Mouse (Mus musculus) monocyte, adult 2 months (primary cell): ENCODE data around the gene Kcnc2.
"Not testable (repeated sequence)": the region's sequence is repeated elsewhere in the genome, so short reads cannot be mapped to it uniquely, and the experiment has no call there.

Source experiments
- DNase-seq, 2 experiments: peaks; one replicate each; pipeline ENCODE4 v3.0.0; 2022; ENCODE audit warnings: low spot score in 2 of 2, low read depth in 1 of 2

Gene Kcnc2

DNA sequence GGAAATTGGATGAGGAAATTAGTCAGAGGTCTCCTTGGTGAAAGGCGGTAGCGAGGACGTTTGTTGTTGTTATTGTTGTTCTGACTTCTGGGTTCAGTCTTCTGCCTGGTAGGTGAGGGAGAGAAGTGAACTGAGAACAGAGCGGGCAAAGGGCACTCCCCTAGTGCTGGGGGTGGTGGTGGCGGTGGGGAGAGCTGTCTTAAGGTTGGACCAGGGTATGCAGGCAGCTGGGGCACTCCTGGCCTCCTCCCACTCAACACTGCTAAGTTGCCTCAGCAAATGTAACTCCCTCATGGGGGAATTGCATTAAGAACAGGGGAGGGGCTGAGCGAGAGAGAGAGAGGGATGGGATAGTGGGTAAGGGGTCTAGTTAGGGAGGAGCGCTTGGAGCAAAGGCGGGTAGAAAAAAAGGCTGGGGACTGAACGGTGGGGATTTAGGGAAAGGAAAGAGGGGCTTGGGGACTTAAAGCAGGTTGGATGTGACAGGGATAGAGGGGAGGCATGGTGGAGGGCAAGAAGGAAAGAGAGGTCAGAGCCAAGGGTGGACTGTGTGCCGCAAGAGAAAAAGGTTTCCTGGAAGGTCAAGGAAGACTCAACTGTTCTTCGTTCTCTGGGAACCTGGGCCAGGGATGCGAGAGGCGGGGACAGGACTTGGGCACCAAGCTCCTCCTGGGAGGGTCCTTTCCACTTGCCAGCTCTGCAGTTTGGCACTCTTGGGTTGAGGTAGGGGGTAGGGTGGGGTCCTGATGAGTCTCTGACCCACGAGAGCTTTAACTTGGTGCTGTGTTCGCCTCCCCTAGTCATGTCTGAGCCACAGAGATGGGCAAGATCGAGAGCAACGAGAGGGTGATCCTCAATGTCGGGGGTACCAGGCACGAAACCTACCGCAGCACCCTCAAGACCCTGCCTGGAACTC, at the start of gene Kcnc2:
Gene Kcnc2 (plus strand): TSS at position 235 of the 916 bp plus-strand sequence.
- DNase-seq, result no peak

DNA sequence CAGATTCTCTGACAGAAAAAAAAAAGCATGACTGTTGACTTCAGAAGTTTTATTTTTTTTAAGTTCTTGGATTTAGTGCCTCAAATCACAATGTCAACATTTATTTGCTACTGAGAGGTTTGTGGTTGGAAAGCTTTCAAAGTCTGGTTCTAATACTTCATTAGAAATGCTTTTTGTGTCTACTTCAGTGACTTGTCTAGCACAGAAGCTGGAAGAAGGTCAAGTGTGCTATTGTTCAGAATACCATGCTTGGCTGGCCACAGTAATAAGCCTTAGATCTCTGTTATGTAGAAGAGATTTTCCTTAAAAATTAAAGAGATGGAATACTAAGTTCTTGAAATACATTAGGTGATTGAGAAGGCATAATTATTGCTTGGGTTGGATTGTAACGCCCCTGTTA, 43.8 kb upstream of the Kcnc2 start:
- DNase-seq, result no peak

DNA sequence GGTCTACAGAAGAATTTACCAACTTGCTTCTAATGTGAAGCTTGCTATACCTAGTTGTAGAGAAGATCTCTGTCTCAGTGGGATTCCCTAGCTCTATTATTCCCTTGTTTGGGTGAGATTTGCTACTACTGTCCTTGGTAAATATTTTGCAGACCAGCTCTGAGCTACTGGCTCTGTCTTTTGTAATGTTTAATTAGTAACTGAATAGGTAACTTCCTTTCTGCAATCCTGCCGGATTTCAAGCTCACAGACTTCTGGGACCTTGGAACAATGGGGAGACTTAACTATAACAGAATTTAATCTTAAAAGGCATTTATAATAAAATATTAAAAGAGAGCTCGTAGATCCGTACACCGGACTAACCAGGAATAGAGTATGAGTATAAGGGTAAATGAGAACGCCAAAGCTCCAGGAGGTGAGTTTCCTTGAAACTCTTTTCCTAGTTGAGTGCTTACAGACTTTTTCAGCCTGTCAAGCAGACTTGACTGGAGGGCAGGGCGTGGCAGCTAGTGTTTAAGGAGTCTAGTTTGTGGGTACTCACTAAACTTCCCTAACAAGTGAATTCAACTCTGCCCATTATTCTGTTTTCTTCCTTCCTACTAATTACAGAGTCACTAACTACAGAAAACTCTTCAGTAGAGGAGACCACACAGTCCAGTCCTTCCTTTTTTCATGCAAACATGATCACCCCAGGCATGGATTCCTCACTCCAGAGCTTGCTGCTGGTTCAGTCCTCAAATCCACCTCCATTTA, 41.7 kb upstream of the Kcnc2 start:
- DNase-seq, result not testable (repeated sequence)

DNA sequence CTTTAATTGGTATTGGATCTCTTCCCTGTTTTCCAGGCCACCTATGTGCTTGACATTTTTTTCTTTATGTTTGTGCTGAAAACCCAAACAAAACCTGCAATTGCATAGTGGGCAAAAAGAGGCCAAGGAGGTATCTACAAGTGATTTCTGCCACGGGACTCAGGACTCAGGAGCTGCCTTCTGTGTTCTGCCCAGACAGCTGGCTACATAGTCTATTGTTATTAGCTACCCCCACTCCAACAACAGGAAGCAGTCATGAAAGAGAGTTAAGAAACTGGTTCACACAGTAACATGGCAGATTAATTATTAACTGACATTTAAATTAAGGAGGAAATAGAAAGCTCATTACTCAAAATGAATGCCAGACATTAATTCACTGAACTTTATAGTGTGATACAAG, 38.2 kb upstream of the Kcnc2 start:
- DNase-seq, result not testable (repeated sequence)

DNA sequence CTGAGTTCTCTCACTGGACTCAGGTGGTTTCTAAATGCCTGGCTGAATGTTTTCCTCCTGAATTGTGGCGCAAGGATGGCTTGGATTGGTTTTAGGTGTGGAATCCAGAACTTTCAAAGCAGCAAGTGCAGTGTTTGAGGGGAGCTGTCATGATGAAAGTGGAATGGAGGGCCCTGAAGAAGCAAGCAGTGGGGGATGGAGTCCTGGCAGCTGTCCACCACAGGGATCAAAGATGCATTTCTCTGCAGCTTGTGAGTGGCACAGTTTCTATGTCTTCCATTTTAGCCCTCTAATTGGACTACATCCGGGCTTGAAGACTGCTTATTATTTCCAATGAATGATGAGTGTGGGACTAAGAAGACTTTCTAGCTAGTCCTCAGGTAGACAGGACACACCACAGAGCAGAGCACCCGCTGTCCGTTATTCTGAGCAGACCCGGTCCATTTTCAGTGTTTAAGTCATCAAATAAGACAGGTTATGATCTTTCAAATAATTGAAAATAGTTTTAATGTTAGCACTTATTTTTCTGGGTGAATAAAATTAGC, 35.5 kb upstream of the Kcnc2 start:
- DNase-seq, result not testable (repeated sequence)

DNA sequence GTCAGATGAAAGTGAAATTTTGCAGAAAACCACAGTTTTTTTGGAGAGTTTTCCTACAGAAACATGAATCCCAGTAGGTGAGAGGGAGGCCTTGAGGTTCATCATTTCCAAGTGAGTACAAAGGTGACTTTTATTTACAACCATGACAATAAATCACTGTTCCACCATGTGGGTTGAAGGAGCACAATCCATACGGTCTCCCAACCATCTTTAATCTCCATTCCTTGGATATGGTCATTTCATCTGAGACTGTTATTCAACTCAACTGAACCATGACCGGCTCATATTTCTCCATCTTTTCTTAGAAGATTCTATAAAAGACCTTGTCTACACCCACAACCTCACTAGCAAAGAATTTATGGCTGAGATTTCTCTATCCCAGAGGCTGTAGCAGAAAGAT, 22.6 kb upstream of the Kcnc2 start:
- DNase-seq, result no peak

DNA sequence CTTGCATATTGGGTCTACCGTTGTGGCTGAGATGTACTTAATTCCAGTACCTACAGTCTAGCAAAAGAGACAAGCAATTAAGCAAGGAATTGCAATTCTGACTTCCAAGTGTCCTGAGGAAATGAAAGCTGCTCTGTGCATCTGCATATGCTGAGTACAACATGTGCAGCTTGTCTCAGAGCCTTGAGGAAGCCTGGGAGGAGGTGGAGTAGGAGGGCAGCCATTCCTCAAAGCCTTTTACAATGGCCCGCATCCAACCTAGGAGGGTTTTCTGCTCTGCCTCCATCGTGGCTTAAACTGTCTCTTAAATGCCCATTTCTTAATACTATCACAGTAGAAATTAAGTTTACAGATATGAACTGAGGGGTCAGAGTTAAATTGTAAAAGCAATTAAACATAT, 7.5 kb upstream of the Kcnc2 start:
- no peak for DNase-seq

DNA sequence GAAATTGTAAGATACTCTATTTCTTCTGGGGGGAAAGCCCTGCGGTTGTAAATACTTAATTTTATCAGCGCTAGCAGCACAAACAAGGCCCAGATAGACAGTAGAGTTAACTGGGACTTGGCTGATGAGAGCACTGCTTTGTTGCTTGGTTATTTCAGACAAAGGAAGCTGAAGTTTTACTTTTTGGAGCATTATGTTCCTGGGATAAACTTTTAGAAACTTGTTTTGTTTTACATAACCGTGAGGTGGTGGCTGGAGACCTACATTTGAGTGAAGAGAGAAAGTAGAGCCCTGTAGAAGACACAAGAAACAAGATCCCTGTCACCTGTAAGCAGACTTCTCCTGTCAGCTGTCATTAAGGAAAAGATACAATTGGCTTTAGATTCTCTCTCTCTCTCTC, 1.4 kb upstream of the Kcnc2 start:
- no peak for DNase-seq

DNA sequence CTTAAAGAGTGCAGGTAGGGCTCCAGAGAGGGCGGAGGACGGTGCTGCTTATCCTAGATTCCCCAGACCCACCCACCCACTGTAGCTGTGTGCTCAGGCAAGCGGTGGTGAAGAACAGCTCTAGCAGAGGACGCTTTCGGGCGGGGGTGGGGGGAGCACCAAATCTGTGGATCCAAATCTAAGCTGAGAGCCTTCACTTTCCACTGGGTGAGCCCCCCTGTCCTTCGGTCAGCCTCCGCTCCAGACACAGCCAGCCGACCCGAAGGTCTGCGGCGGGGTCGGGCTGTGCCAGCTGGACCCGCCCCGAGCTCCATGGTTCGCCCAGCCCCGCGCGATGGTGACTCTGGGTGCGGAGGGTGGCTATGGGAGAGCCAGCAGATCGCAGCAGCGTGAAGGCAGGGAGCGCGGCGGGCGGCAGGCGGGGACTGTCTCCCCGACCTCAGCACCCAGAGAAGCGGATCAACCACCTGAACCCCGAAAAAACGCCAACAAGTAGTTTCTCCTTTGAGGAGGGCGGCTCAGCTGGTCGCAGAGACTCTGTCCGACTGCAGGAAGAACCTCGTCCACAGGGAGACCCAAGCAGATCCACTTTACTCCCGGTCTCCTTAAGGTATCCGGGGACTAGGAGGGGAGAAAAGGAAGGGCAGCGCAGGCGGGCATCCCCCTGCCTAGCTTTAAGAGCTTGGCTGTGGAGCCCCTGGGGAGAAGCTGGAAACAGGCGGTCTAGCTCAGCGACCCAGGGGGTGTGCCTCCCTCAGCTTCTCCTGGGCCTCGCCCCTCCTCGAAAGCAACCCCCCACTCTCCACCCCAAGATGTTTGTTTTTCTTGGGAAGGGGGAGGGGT, 761 bp upstream of the Kcnc2 start:
- DNase-seq, result no peak

DNA sequence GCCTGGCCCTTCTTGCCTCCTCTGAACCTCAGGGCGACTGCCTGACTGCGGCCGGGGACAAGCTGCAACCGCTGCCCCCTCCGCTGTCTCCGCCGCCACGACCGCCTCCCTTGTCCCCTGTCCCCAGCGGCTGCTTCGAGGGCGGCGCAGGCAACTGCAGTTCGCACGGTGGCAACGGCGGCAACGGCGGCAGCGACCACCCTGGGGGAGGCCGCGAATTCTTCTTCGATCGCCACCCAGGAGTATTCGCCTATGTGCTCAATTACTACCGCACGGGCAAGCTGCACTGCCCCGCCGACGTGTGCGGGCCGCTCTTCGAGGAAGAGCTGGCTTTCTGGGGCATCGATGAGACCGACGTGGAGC, 863 bp downstream of the Kcnc2 start:
- DNase-seq, result no peak

DNA sequence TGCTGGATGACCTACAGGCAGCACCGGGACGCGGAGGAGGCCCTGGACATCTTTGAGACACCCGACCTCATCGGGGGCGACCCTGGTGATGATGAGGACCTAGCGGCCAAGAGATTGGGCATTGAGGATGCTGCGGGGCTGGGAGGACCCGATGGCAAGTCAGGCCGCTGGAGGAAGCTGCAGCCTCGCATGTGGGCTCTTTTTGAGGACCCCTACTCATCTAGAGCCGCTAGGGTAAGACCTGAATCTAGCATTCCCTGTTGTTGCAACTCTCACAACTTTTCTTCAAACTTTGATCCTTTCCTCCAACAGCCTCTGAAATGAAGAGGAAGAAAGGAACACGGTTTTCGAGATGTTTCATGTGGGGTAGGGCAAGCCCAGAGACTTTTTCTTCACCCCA, 1.2 kb downstream of the Kcnc2 start:
- DNase-seq, result no peak

DNA sequence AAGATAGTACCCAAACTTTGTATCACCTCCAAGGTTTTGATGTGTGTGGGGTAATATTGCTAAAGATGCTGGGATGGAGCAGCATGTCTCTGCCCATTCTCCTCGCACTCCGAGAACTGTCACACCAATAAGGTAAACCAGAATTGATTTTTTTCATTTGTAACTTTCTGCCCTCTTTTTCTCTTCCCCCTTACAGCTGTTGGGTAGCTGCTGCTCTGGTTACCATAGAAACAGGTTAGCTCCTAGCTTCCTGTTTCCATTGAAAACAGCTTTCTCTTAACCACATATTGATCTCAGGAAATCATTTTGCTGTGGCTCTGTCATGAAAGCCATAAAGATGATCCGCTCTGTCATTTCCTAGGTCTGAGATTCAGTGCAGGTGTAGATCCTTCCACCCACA, 7.1 kb downstream of the Kcnc2 start:
- no peak for DNase-seq

DNA sequence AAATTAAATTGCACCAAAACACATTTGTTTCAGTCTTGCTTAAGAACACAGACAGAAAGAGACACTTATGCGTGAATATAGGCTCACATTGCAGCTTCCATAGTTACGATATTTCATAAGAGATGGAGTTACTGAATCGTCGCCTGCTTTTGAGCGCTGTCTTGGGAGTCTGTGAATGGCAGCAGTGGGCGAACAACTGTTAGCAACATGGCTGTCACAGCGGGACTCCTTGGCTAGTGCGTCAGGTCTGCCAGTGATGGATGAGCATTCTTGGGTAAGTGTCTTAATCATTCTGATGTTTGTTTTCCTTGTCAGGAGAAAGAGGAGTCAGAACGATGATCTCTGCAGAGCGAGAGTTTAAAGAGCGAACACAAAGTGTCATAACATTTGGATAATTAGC, 44.2 kb downstream of the Kcnc2 start:
- no peak for DNase-seq

DNA sequence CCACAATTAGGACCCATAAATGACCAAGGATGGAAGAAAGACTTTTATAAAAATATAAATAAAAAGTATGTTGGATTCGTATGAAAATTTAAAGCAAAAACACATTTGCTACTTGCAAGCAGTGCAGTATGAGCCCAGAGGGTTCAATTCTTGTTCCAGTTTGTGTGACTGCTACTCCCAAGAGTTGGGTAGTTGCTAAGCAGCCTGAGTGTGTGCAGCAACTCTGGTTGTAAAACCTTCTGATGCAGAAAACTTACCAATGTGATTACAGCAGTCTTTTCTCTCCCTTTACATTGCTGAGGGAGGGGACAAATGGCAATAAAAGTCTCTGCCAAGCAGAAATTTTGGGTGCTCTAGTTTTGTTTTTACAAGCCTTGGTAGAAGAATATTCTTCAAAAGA, 46.9 kb downstream of the Kcnc2 start:
- no peak for DNase-seq

DNA sequence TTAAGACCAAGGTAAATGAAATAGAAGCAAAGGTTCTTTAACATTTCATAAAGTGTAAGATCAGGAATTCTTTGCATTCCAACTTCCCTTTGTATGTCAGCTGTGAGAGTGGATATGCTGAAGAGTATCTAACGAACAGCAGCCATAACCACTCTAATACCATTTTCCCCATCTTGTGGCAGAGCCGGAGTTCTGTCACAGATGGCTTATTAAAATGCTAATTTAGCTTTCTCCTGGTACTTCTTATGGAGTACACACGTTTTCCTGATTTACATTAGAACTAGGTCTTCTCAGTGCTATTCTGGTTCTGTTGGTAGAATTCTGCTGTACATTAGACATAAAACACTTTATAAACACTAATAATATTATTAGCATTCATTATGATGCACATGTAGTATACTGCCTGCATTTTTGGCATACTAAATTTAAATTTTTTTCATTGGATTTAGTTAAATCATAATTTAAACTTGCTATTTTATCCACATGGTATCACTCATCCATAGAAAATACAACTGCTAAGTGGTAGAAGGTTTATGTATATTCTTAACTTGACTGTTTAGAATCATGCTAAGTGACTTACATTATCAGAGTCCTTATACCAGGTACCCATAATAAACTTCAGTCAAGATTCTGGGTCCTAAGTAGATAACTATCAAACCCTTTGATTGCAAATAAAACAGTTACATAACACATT, 86.9 kb downstream of the Kcnc2 start:
- DNase-seq, result no peak

DNA sequence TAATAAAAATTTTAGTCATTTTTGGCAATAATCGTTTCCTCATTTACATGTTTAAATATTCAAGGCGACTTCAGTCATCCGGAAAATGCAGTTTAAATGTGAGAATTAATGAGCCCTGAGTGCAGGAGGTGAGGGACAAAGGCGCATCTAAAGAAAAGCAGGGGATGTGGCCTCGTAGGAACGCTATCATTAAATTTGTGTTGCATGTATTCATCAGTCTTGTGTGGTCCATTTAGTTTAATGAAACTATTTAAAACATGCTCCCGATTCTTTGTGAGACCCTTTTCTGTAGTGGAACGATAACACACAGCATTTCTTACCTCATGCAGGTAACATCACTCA, 87.4 kb downstream of the Kcnc2 start:
- DNase-seq, result no peak

DNA sequence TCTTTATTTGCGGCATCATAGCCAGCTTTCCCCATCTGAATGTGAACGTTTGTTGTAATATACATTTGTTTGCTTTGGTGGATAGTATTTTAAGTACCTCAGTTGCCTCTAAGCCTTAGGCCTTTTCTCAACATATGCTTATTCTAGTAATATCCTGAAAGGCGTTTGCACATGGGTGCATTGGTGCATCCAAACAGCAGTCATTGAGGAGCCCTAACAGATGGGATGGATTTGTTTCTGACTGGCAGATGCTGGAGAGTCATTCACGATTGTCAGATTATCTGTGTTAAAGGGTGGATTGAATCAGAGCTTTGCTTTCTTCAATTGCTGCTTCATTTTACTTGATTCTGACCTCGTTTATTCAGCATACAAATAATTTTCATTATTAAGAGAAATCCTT, 89.8 kb downstream of the Kcnc2 start:
- DNase-seq, result no peak

DNA sequence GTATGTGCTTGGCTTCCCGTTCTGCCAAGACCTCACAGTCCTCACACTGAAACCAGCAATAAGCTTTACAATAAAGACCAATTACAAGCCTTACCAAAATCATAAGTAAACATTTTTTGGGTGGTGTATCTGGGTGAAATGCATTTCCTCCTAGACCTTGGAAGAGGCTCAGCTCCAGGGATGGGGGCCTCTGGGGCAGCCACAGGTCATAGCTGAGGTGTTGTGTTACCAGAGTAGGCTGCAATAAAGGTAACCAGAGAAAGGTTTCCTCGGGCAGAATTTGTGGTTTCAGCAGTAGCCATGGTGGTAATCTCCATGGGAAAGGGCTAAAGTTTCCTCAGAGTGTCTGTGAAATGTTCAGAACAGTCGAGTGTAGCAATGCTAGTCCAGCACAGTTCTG, 97.4 kb downstream of the Kcnc2 start:
- DNase-seq, result no peak

DNA sequence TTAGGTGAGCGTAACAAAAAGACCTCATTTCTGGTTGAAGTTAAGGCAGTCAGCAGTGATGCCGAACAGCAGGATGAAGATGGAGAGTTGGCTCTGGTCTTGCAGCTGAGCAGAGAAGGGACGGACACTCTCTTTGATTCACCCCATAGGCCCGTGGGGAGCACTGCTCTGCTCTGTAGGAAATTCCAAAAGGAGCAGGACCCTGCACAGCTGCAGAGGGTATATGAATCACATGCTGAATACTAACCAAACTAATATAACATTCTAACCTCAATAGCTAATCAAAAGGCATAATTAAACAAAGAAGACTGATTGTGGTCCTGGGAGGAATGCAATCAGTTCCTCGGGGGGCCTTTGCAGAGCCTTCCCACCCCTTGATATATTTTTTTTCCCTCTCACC, 106.2 kb downstream of the Kcnc2 start:
- no peak for DNase-seq

DNA sequence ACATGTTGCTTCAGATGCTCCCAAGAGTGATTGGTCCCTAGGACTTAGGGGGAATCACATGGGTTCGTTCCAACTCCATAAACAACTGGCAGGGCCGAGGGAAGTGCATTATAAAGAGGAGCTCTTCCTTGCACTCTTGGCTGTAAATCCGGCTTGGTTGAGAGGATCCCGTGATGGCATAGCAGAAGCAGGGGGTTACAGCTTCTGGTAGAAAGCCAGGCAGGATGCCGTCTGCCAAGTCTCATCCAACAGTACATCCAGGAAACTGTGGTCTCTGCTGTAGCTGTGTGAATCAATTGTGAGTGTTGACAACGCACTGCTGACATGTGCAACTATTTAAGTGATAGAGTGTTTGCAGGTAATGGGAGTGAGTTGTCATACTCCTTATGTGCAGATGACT, 107.5 kb downstream of the Kcnc2 start:
- no peak for DNase-seq

DNA sequence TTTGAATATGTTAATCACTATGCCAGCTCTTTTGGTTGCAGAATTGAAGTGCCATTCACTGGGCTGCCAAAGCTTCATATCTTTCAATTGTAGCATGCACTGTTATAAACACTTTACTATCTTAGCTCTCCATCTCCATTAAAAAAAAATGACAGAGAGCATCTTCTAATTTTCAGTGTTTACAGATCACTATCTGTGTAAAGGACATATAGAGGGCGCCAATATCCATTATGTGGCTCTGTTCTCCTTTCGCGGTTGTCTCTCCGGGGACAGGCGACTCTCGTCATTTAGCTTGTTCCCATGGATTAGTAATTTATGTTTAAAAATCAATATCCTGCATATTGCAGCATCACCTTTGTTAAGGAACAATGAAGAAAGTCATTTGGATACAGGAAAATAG, 109.7 kb downstream of the Kcnc2 start:
- no peak for DNase-seq
